Mouse (Mus musculus) MEL (cell line): ENCODE data around the gene Gcnt4. TPM values are rescaled to one million over a fixed set of nuclear protein-coding genes. Genes with fewer than 3 reads are reported as not detected.
"Not testable (repeated sequence)": the region's sequence is repeated elsewhere in the genome, so short reads cannot be mapped to it uniquely, and the experiment has no call there.

Experiments used
- DNase-seq: peaks from one replicate; pipeline ENCODE4 v3.0.0; 2011; ENCODE audit warnings: low read depth, low spot score
- H3K27ac ChIP-seq: 2 replicates; pipeline ENCODE4 v1.5.1; 2012; ENCODE audit warnings: low read depth, mild to moderate bottlenecking, control low read depth, low read length, moderate library complexity; ENCODE audit not compliant: control insufficient read depth
- H3K27me3 ChIP-seq, 2 experiments: fragments of 150-350 bp in 1 of 2; sonication (generic) in 1 of 2; 2 replicates each; pipeline ENCODE4 v1.6.1; 2012; ENCODE audit warnings: low read length in 2 of 2, mild to moderate bottlenecking in 2 of 2, improper control_type of control experiment in 1 of 2, moderate library complexity in 1 of 2; ENCODE audit not compliant: insufficient read depth in 2 of 2, control insufficient read depth in 1 of 2
- H3K36me3 ChIP-seq, 2 experiments: 2 replicates each; pipeline ENCODE4 v1.6.1; 2012 to 2014; ENCODE audit warnings: low read length in 2 of 2, improper control_type of control experiment in 1 of 2, inconsistent platforms in 1 of 2, mild to moderate bottlenecking in 1 of 2; ENCODE audit not compliant: insufficient read depth in 2 of 2, control insufficient read depth in 1 of 2
- H3K4me1 ChIP-seq, 2 experiments: fragments of 150-350 bp in 1 of 2; sonication (generic) in 1 of 2; 2 replicates each; pipeline ENCODE4 v1.6.1; 2012; ENCODE audit warnings: low read length in 2 of 2, improper control_type of control experiment in 1 of 2, mild to moderate bottlenecking in 1 of 2; ENCODE audit not compliant: insufficient read depth in 2 of 2, control insufficient read depth in 1 of 2
- H3K4me3 ChIP-seq, 2 experiments: fragments of 150-350 bp in 1 of 2; sonication (generic) in 1 of 2; 2 replicates each; pipeline ENCODE4 v1.5.1; 2012; ENCODE audit warnings: low read depth in 2 of 2, low read length in 2 of 2, mild to moderate bottlenecking in 2 of 2, moderate library complexity in 2 of 2, control low read depth in 1 of 2, improper control_type of control experiment in 1 of 2; ENCODE audit not compliant: control insufficient read depth in 1 of 2, insufficient read depth in 1 of 2
- H3K79me2 ChIP-seq: 2 replicates; pipeline ENCODE4 v1.6.1; 2012; ENCODE audit warnings: mild to moderate bottlenecking, low read length, moderate library complexity; ENCODE audit not compliant: control insufficient read depth, poor library complexity, insufficient read depth
- H3K9ac ChIP-seq: 2 replicates; pipeline ENCODE4 v1.6.1; 2012; ENCODE audit warnings: low read depth, mild to moderate bottlenecking, control low read depth, low read length, moderate library complexity; ENCODE audit not compliant: control insufficient read depth, poor library complexity, severe bottlenecking
- H3K9me3 ChIP-seq: fragments of 150-350 bp; sonication (generic); replicated peaks from 2 replicates; pipeline ENCODE4 v1.6.1; 2012; ENCODE audit warnings: mild to moderate bottlenecking, low read length, improper control_type of control experiment, moderate library complexity; ENCODE audit not compliant: insufficient read depth
- CTCF ChIP-seq, 3 experiments: IDR thresholded peaks in 2 of 3; conservative IDR thresholded peaks in 1 of 3; 2 replicates each; pipeline ENCODE4 v1.5.1; 2011 to 2012; ENCODE audit warnings: low read length in 3 of 3, low read depth in 2 of 3, mild to moderate bottlenecking in 2 of 3, improper control_type of control experiment in 1 of 3, inconsistent platforms in 1 of 3, mixed read lengths in 1 of 3, moderate library complexity in 1 of 3; ENCODE audit not compliant: control insufficient read depth in 1 of 3, insufficient read depth in 1 of 3, poor library complexity in 1 of 3, severe bottlenecking in 1 of 3
- E2F4 ChIP-seq: IDR thresholded peaks from 2 replicates; pipeline ENCODE4 v1.6.1; 2011; ENCODE audit warnings: low read depth, low read length, improper control_type of control experiment, borderline replicate concordance
- ELF1 ChIP-seq: IDR thresholded peaks from 2 replicates; pipeline ENCODE4 v1.6.1; 2014; ENCODE audit warnings: low read depth, mild to moderate bottlenecking, inconsistent platforms, low read length, improper control_type of control experiment, moderate library complexity
- GABPA ChIP-seq: IDR thresholded peaks from 2 replicates; pipeline ENCODE4 v1.6.1; 2012; ENCODE audit warnings: low read depth, mild to moderate bottlenecking, inconsistent platforms, low read length, improper control_type of control experiment, moderate library complexity
- GATA1 ChIP-seq: IDR thresholded peaks from 2 replicates; pipeline ENCODE4 v1.6.1; 2011; ENCODE audit warnings: low read depth, low read length, improper control_type of control experiment
- KAT2A ChIP-seq: conservative IDR thresholded peaks from 2 replicates; pipeline ENCODE4 v1.6.1; 2012; ENCODE audit warnings: low read depth, low read length, improper control_type of control experiment, inconsistent platforms
- NRF1 ChIP-seq: IDR thresholded peaks from 2 replicates; pipeline ENCODE4 v1.6.1; 2014; ENCODE audit warnings: low read depth, mild to moderate bottlenecking, inconsistent platforms, low read length, improper control_type of control experiment, moderate library complexity; ENCODE audit not compliant: poor library complexity, insufficient read depth, severe bottlenecking
- SMC3 ChIP-seq: IDR thresholded peaks from 2 replicates; pipeline ENCODE4 v1.6.1; 2011; ENCODE audit warnings: low read depth, low read length, improper control_type of control experiment
- TAL1 ChIP-seq: IDR thresholded peaks from 2 replicates; pipeline ENCODE4 v1.6.1; 2012; ENCODE audit warnings: mild to moderate bottlenecking, inconsistent platforms, low read length, moderate library complexity, mixed read lengths
- TCF12 ChIP-seq: IDR thresholded peaks from 2 replicates; pipeline ENCODE4 v1.6.1; 2014; ENCODE audit warnings: low read depth, mild to moderate bottlenecking, inconsistent platforms, low read length, improper control_type of control experiment, moderate library complexity
- USF1 ChIP-seq: IDR thresholded peaks from 2 replicates; pipeline ENCODE4 v1.6.1; 2014; ENCODE audit warnings: low read depth, mild to moderate bottlenecking, inconsistent platforms, low read length, improper control_type of control experiment, moderate library complexity
- ZKSCAN1 ChIP-seq: IDR thresholded peaks from 2 replicates; pipeline ENCODE4 v1.6.1; 2012; ENCODE audit warnings: low read depth, mild to moderate bottlenecking, inconsistent platforms, low read length, improper control_type of control experiment, moderate library complexity
- polyA plus RNA-seq, 2 experiments: library from polyadenylated mRNA; stranded (reverse) in 1 of 2; unstranded in 1 of 2; fragments of >175 nt in 1 of 2; fragments of >200 nt in 1 of 2; gene quantifications; 2 replicates each; pipeline versions ENCODE4 v1.2.1 to v1.2.4; 2012; ENCODE audit warnings: low replicate concordance in 2 of 2, low read depth in 1 of 2; ENCODE audit not compliant: insufficient read length in 2 of 2, insufficient read depth in 1 of 2, missing spikeins in 1 of 2
- total RNA-seq: library from RNA; depleted of rRNA; stranded (reverse); fragments of 300-350 nt; gene quantifications from 2 replicates; pipeline ENCODE4 v1.2.3, GENCODE M21; 2012

Gcnt4 gene
- total and polyA plus RNA-seq, 3 experiments, result not detected

DNA sequence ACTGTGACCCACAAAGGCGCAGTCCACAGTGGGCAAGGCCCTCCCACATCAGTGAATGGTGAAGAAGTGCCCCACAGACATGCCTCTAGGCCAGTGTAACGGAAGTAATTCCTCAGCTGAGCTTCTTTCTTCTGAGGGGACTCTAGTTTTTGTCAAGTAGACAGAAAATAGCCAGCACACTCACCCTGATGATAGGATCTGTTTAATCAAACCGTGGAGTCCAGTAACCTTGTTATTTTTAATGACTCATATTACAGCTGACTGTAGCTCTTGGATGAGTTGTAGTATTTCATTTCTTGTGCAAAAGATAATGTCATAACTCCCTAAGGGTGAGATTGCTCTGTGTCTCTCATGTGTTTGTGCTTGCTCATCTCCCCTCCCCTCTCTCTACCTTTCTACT lies 17.8 kb upstream of the Gcnt4 start:
- no peak for DNase-seq
- TF ChIP-seq E2F4, result no peak
- no peak for TF ChIP-seq ELF1
- TF ChIP-seq KAT2A, result no peak
- no peak for TF ChIP-seq TAL1
- TF ChIP-seq, all 39 proteins: peak for 0
- Histone ChIP-seq H3K36me3 (no peaks in the 10 kb centered on the region), H3K4me3 (no peak overlapping the region), H3K9ac (no peak overlapping the region), H3K9me3 (no peaks in the 10 kb centered on the region), H3K4me1 (no peaks in the 10 kb centered on the region), H3K27ac (no peak overlapping the region), H3K79me2 (no peaks in the 10 kb centered on the region), H3K27me3 (no peaks in the 10 kb centered on the region)

DNA sequence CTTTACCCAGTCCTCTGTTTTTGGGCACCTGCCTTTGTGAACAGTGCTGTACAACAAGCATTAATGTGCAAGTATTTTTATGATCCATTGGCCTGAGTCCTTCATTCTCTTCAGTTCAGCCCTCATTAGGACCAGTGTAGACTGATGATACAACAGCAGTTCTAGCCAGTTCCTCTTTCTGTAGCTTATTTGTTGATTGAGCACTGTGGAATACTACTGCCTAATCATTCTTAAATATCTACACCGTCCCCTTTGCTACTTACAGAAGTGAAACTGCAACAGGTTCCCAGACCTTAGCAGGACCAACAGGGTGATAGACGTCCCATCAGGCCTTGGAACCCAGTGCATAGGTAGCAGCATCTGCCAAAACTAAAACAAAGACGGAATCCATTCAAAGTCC lies 13.3 kb upstream of the Gcnt4 start:
- Histone ChIP-seq H3K4me1 (no peaks in the 10 kb centered on the region), H3K9me3 (no peaks in the 10 kb centered on the region), H3K27me3 (no peaks in the 10 kb centered on the region), H3K36me3 (no peaks in the 10 kb centered on the region), H3K9ac (no peak overlapping the region), H3K79me2 (no peaks in the 10 kb centered on the region), H3K4me3 (no peak overlapping the region), H3K27ac (no peak overlapping the region)
- no peak for TF ChIP-seq TAL1
- TF ChIP-seq NRF1, result no peak
- no peak for TF ChIP-seq CTCF (IDR thresholded peaks at IDR 0.05 in 2 of 3, conservative IDR thresholded peaks at IDR 0.05 in 1 of 3; ENCODE audit: control insufficient read depth in 1 of 3, insufficient read depth in 1 of 3, low read depth in 2 of 3, low read length in 3 of 3, poor library complexity in 1 of 3, severe bottlenecking in 1 of 3)
- TF ChIP-seq ZKSCAN1, result no peak
- TF ChIP-seq GATA1, result no peak
- no peak for TF ChIP-seq USF1
- TF ChIP-seq SMC3, result no peak
- TF ChIP-seq TCF12, result no peak
- no peak for TF ChIP-seq GABPA
- peak; percentile 8 for DNase-seq

DNA sequence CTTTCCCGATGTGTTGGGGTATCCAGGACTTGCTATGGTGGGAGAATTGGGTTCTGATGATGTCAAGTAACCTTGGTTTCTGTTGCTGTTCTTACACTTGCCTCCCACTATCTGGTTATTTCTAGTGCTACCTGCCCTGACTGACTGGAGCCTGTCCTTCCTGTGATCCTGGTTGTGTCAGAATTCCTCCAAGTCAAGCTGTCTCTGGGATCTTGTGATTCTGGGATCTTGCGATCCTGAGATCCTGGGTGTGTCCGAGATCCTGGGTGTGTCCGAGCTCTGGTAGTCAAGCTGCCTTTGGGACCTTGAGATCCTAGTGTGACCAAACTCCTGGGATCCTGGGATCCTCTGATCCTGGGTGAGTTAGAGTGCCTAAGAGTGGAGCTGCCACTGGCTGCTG lies 1.4 kb upstream of the Gcnt4 start:
- DNase-seq, H3K4me1 ChIP-seq, H3K4me3 ChIP-seq, H3K27me3 ChIP-seq, H3K36me3 ChIP-seq, H3K79me2 ChIP-seq, H3K9me3 ChIP-seq, H3K9ac ChIP-seq, H3K27ac ChIP-seq: not testable (repeated sequence)
